Mouse (Mus musculus): ENCODE measurements around the gene Unkl.
"Not testable (repeated sequence)": the region's sequence is repeated elsewhere in the genome, so short reads cannot be mapped to it uniquely, and the experiment has no call there.

Unkl gene

GRCm38 (mm10) chr17:25218967-25219366, 30.8 kb downstream of the Unkl start:
- intact Hi-C loops (cut with DNase I) = no loop called here

GRCm38 (mm10) chr17:25219492-25220295, 31.5 kb downstream of the Unkl start:
- intact Hi-C loops (cut with DNase I) = no loop called here

- intact Hi-C loops (cut with DNase I) = no loop called here
These were observed 32.5 kb downstream of the Unkl start for GRCm38 (mm10) chr17:25220746-25221145.

GRCm38 (mm10) chr17:25221821-25222503, 33.8 kb downstream of the Unkl start:
- intact Hi-C loops (cut with DNase I) = no loop called here

- intact Hi-C loops (cut with DNase I) = not testable (repeated sequence)
These were observed 34.3 kb downstream of the Unkl start for GRCm38 (mm10) chr17:25222504-25222940.

GRCm38 (mm10) chr17:25222951-25223601, 34.9 kb downstream of the Unkl start:
- intact Hi-C loops (cut with DNase I) = no loop called here

GRCm38 (mm10) chr17:25224586-25225222, 36.5 kb downstream of the Unkl start:
- intact Hi-C loops (cut with DNase I) = no loop called here

- intact Hi-C loops (cut with DNase I) = no loop called here
These were observed 37.5 kb downstream of the Unkl start for GRCm38 (mm10) chr17:25225659-25226058.

- intact Hi-C loops (cut with DNase I) = no loop called here
These were observed 39.8 kb downstream of the Unkl start for GRCm38 (mm10) chr17:25227991-25228390.

- intact Hi-C loops (cut with DNase I) = not testable (repeated sequence)
These were observed 41.9 kb downstream of the Unkl start for GRCm38 (mm10) chr17:25230014-25230655.

GRCm38 (mm10) chr17:25230700-25231099, 42.5 kb downstream of the Unkl start:
- intact Hi-C loops (cut with DNase I) = no loop called here

- intact Hi-C loops (cut with DNase I) = not testable (repeated sequence)
These were observed 43.4 kb downstream of the Unkl start for GRCm38 (mm10) chr17:25231621-25232020.

- intact Hi-C loops (cut with DNase I) = no loop called here
These were observed 47.4 kb downstream of the Unkl start for GRCm38 (mm10) chr17:25235635-25236034.

- intact Hi-C loops (cut with DNase I) = no loop called here
These were observed 51.8 kb downstream of the Unkl start, which contains the start of the genes Gnptg and Tsr3 for GRCm38 (mm10) chr17:25239695-25240636. TSS of gene Gnptg (minus strand) at chr17:25240124. TSS of gene Tsr3 (plus strand) at chr17:25240170.

GRCm38 (mm10) chr17:25243131-25243780, 55.1 kb downstream of the Unkl start:
- intact Hi-C loops (cut with DNase I) = no loop called here

GRCm38 (mm10) chr17:25244239-25244638, 56.0 kb downstream of the Unkl start:
- intact Hi-C loops (cut with DNase I) = no loop called here

- intact Hi-C loops (cut with DNase I) = no loop called here
These were observed 60.0 kb downstream of the Unkl start for GRCm38 (mm10) chr17:25248033-25248750.

- intact Hi-C loops (cut with DNase I) = no loop called here
These were observed 62.1 kb downstream of the Unkl start for GRCm38 (mm10) chr17:25250181-25250835.
